12 mouse cellular contexts compared by ENCODE assay signal in genomic region chr1:20867241-20867902, GRCm38 (mm10). TPM values are rescaled to one million over a fixed set of nuclear protein-coding genes. Genes with fewer than 3 reads are reported as not detected.
DNase-seq lines count a peak whose midpoint lies in the region; ATAC-seq and TF ChIP-seq lines count a peak whose summit lies in the region.
"Had no signal": no experiment of that assay in that cellular context is flagged by ENCODE, and none has a peak within 500 bp of the region (broad histone marks: within the 10 kb centered on the region; RNA-seq: fewer than 3 reads in every experiment).

No protein-coding gene starts in this region.

- 12% methylated on average over 8 of the region's 8 CpGs for WGBS in hindbrain, embryonic 14.5 days
- WGBS in neural tube, embryonic 15.5 days: 16% methylated on average over 8 of the region's 8 CpGs
- 44% methylated on average over 8 of the region's 8 CpGs for WGBS in heart, embryonic 12.5 days

- H3K36me3 ChIP-seq in hindbrain, embryonic 14.5 days (replicated peaks; ENCODE audit: control insufficient read depth, insufficient read depth): no peaks in the 10 kb centered on the region
- H3K36me3 ChIP-seq in neural tube, embryonic 15.5 days: no peaks in the 10 kb centered on the region
- H3K36me3 ChIP-seq in heart, embryonic 12.5 days: no peaks in the 10 kb centered on the region
- H3K36me3 ChIP-seq: G1E; heart, embryonic 10.5 days had no signal

- TF ChIP-seq CTCF in layer of hippocampus, adult 2 months (conservative IDR thresholded peaks at IDR 0.05): no peak

- H3K27me3 ChIP-seq in hindbrain, embryonic 14.5 days (ENCODE audit: control insufficient read depth, insufficient read depth, low read length): no peaks in the 10 kb centered on the region
- H3K27me3 ChIP-seq in neural tube, embryonic 15.5 days (replicated peaks): no peaks in the 10 kb centered on the region
- H3K27me3 ChIP-seq in heart, embryonic 12.5 days (replicated peaks): no peaks in the 10 kb centered on the region

- H3K9ac ChIP-seq in hindbrain, embryonic 14.5 days: no peak overlapping the region; the same call in 1 of the 2 replicates
- H3K9ac ChIP-seq in neural tube, embryonic 15.5 days (replicated peaks): no peak overlapping the region
- no peak overlapping the region for H3K9ac ChIP-seq in heart, embryonic 12.5 days

- peak; percentile 85; the same call in 1 of the 2 replicates for ATAC-seq in hindbrain, embryonic 14.5 days (ENCODE audit: low FRiP score)
- peak; percentile 79 for ATAC-seq in neural tube, embryonic 15.5 days (ENCODE audit: low FRiP score)
- no peak for ATAC-seq in heart, embryonic 12.5 days (ENCODE audit: insufficient number of reproducible peaks, low FRiP score)

- no peaks in the 10 kb centered on the region for H3K9me3 ChIP-seq in hindbrain, embryonic 14.5 days (ENCODE audit: control insufficient read depth, low read length)
- H3K9me3 ChIP-seq in neural tube, embryonic 15.5 days (replicated peaks): no peaks in the 10 kb centered on the region
- H3K9me3 ChIP-seq in heart, embryonic 12.5 days (replicated peaks): no peaks in the 10 kb centered on the region
- H3K9me3 ChIP-seq: G1E; heart, embryonic 10.5 days had no signal

- peaks cover 10% of the 10 kb centered on the region; the same call in 1 of the 2 replicates for H3K4me1 ChIP-seq in hindbrain, embryonic 14.5 days (replicated peaks; ENCODE audit: control insufficient read depth, insufficient read depth, low read length)
- peaks cover 8% of the 10 kb centered on the region; the same call in 1 of the 2 replicates for H3K4me1 ChIP-seq in neural tube, embryonic 15.5 days
- H3K4me1 ChIP-seq in heart, embryonic 12.5 days (replicated peaks): peaks cover 12% of the 10 kb centered on the region

- H3K27ac ChIP-seq in hindbrain, embryonic 14.5 days: peak overlapping the region; percentile 62
- peak overlapping the region; percentile 48; the same call in 1 of the 2 replicates for H3K27ac ChIP-seq in neural tube, embryonic 15.5 days (replicated peaks)
- H3K27ac ChIP-seq in heart, embryonic 12.5 days (ENCODE audit: poor library complexity, severe bottlenecking): no peak overlapping the region
- H3K27ac ChIP-seq in layer of hippocampus, adult 2 months: no peak overlapping the region
- H3K27ac ChIP-seq: heart, embryonic 10.5 days had no signal

- DNase-seq in left cerebral cortex, postnatal 4 days: peak; percentile 47
- DNase-seq in left cerebral cortex, postnatal 36 days (ENCODE audit: low spot score in 2 of 2): no peak
- DNase-seq in embryo, embryonic 10 days (ENCODE audit: low spot score): peak; percentile 58
- DNase-seq in hindbrain, embryonic 14.5 days (ENCODE audit: low spot score): peak; percentile 67
- no peak for DNase-seq in urinary bladder, postnatal 10 days (ENCODE audit: low spot score)
- DNase-seq in layer of hippocampus, adult 2 months (ENCODE audit: low spot score in 2 of 2): no peak
- DNase-seq: lung, postnatal 36 days; right cerebral cortex, postnatal 4 days had no signal

- no peak overlapping the region for H3K4me3 ChIP-seq in hindbrain, embryonic 14.5 days (replicated peaks; ENCODE audit: low read length)
- H3K4me3 ChIP-seq in neural tube, embryonic 15.5 days (replicated peaks): no peak overlapping the region
- no peak overlapping the region for H3K4me3 ChIP-seq in heart, embryonic 12.5 days
- H3K4me3 ChIP-seq in layer of hippocampus, adult 2 months: no peak overlapping the region
- H3K4me3 ChIP-seq: heart, embryonic 10.5 days had no signal

- intact Hi-C loops in left cerebral cortex, postnatal 4 days (cut with DNase I): no loop called here
- intact Hi-C loops in left cerebral cortex, postnatal 36 days (cut with DNase I): no loop called here

- H3K4me2 ChIP-seq in hindbrain, embryonic 14.5 days (replicated peaks): no peak overlapping the region
- H3K4me2 ChIP-seq in neural tube, embryonic 15.5 days: no peak overlapping the region
- no peak overlapping the region for H3K4me2 ChIP-seq in heart, embryonic 12.5 days

RNA-seq across cellular contexts. Expression of gene Paqr8, which starts 23.0 kb away (rescaled TPM):
- total RNA-seq in left cerebral cortex, postnatal 4 days (2021): 10 to 100 TPM; 37.9 to 44.9 TPM
- 100 to 1,000 TPM; 123 to 125 TPM for total RNA-seq in left cerebral cortex, postnatal 36 days (2021)
- 39.9 and 43.5 TPM in 2 replicates for polyA plus RNA-seq in hindbrain, embryonic 14.5 days (2014; fragmentation: Nextera tagmentation; extraction: Ambion mirVana)
- polyA plus RNA-seq in neural tube, embryonic 15.5 days (2015; fragmentation: Nextera tagmentation; extraction: Ambion mirVana): 22.4 and 25.8 TPM in 2 replicates
- polyA plus RNA-seq in heart, embryonic 12.5 days (2016; fragmentation: Nextera tagmentation; extraction: Ambion mirVana): 4.1 and 4.9 TPM in 2 replicates
- total RNA-seq in layer of hippocampus, adult 2 months (2021): 100 to 1,000 TPM; 143 to 157 TPM

RNA-seq across cellular contexts. Expression of gene Mcm3, which starts 47.3 kb away (rescaled TPM):
- total RNA-seq in left cerebral cortex, postnatal 4 days (2021): 10 to 100 TPM in 1 of 2 experiments, 1 to 10 TPM in 1; 9.7 to 11.3 TPM
- total RNA-seq in left cerebral cortex, postnatal 36 days (2021): 1 to 10 TPM; 1.9 to 3.3 TPM
- 20.4 and 23.8 TPM in 2 replicates for polyA plus RNA-seq in hindbrain, embryonic 14.5 days (2014; fragmentation: Nextera tagmentation; extraction: Ambion mirVana)
- polyA plus RNA-seq in neural tube, embryonic 15.5 days (2015; fragmentation: Nextera tagmentation; extraction: Ambion mirVana): 14.2 and 47.0 TPM in 2 replicates
- 114 and 116 TPM in 2 replicates for polyA plus RNA-seq in heart, embryonic 12.5 days (2016; fragmentation: Nextera tagmentation; extraction: Ambion mirVana)
- total RNA-seq in layer of hippocampus, adult 2 months (2021): 1 to 10 TPM; 4.0 to 5.0 TPM

Comparison
In these comparisons a context has a peak if more than half of its experiments do, and no peak if none do; other contexts are left out.
1. DNase-seq: peak in left cerebral cortex, postnatal 4 days (single experiment), embryo, embryonic 10 days (single experiment) and hindbrain, embryonic 14.5 days (single experiment); none in left cerebral cortex, postnatal 36 days (0 of 2), urinary bladder, postnatal 10 days (single experiment) and layer of hippocampus, adult 2 months (0 of 2).
2. H3K27ac ChIP-seq: peak in hindbrain, embryonic 14.5 days (single experiment) and neural tube, embryonic 15.5 days (single experiment); none in heart, embryonic 12.5 days (single experiment) and layer of hippocampus, adult 2 months (single experiment).